Mouse (Mus musculus): ENCODE measurements around the gene Edar. TPM values are rescaled to one million over a fixed set of nuclear protein-coding genes. Genes with fewer than 3 reads are reported as not detected.

The Edar gene
- 0.18 and 0.35 TPM in 2 replicates for polyA plus RNA-seq (2012; rRNA removed)

DNA sequence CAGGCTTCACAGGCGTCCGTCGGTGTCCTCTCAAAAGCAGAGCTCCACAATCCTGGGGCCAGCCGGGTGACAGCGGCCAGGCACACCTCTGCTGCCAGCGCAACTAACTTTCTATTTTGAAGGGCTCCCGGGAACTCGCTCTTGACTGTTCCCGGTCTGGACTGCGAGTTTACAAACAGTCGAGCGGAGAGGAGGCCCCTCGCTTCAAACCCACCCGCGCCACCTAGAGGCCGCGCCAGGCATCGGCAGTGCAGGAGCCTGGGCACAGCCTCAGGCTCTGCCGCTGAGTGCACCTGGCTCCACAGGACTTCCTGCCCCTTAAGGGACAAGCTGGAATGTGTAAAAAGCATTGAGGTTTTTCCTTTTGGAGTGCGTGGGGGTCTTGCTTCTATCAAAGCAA is at the start of gene Edar:
Edar (minus strand) TSS at position 122 of the 400 bp plus-strand sequence.

DNA sequence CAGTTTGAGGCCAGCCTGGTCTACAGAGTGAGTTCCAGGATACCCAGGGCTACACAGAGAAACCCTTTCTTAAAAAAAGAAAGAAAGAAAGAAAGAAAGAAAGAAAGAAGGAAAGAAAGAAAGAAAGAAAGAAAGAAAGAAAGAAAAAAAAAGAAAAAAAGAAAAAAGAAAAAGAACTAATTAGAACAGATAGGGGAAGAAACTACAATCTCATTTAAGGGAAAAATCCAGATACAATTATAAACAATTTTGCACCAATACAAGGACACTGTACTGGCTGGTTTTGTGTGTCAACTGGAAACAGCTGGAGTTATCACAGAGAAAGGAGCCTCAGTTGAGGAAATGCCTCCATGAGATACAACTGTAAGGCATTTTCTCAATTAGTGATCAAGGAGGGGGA is 42.7 kb upstream of the Edar start, which contains the start of gene Gm17542:
Gm17542 (minus strand) TSS at position 101 of the 400 bp plus-strand sequence.

Other genes starting within 250 kb of the Edar start
- gene Ranbp2, start 228.7 kb downstream of the Edar start, polyA plus RNA-seq (2012; rRNA removed): 0.13 and 0.42 TPM in 2 replicates
- gene Ccdc138, start 177.7 kb downstream of the Edar start, polyA plus RNA-seq (2012; rRNA removed): 0.03 TPM in 1 of 2 replicates, not detected in the other
- gene Gm17542, start 42.6 kb upstream of the Edar start, polyA plus RNA-seq (2012; rRNA removed): not detected in 2 replicates
- gene Sh3rf3, start 137.7 kb upstream of the Edar start, polyA plus RNA-seq (2012; rRNA removed): 0.40 and 0.66 TPM in 2 replicates

Data from stomach, adult 2 months (tissue).